Mouse (Mus musculus): ENCODE data around the gene Treh.

The Treh gene

DNA sequence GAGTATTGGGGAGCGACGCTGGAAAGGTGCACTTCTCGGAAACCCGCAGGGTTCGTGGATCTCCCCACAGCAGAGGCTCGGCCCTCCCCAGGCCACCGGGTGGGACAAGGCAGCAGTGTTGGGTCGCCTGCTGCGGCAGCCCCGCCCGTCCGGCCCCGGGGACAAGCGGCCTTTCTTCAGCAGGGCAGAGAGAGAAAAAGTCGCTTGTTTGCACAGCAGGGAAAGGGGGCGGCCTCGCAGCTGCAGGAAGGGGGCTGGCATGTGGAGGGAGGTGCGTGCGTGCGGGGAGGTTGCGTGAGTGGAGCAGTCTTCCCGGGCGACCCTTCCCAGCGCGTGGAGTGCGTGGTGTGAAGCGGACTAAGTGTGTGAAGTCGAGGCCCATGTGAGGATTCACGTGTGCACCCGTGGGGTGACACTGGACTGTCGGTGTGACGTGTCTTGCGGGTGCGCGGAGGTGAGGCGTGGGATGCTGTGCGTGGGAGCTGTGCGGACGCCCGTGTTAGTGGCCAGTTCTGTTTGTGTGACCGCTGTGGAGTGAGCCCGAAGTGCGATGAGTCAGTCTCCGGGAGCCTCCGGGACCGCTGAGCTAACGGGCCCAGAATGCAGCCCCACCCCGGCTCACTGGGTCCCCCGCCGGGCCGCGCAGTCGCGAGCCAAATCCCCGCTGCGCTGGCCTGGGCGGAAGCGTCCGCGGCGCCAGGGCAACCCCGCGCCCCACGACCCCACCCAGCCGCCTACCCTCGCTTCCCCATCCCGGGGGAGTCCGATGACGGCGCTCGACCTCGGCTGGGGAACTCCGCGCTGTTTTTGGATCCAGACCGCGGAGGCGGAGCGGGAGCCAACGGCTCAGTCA is 60.9 kb downstream of the Treh start:
- TF ChIP-seq GATA4 (IDR thresholded peaks at IDR 0.05; ENCODE audit: insufficient replicate concordance, low read length) = no peak

DNA sequence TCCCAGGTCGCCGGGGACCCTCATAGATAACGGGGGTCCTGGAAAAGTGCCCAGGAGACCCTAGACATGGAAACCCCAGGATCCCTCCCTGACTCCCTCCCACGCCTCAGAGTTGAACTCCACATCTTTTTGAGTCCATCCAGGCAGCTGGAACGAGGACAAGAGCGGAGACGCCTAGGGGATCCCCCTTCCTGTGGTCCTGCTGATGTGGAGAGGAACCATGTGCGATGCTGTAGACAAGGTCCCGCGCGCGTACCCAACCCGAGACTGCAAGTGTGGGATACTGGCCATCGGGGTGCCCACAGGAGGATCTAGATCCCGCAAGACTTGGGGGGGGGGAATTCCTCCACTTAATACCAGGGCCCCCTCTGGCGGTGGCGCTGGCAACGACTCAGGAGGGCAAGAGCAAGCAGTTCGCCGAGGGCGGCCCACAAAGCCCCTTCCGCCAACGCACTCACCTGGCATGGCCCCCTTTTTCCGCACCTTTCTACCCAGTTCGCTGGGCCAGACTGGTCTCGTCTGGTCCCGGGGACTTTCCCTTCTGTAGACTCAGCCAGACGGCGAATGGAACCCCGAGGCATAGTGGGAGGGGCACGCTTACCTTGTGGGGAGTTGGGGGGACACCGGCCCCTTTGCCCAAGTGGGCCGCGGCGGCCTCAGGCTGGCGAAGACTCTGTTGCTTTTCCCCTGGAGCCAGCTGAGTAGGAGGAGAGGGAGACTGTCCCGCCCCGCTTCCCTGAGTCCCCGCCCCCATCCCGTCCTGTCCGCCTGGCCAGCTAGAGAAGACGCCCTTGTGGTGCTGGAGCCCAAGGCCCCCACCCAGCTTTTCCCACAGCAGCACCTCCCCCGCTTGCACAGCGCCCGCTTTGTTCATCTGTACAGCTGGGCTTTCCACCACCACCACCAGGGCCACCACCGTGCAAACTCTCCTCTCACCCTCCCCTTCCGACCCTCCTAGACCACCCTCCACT is 61.8 kb downstream of the Treh start, which contains the start of gene Phldb1:
Gene Phldb1, minus strand, starts transcription at position 675 of the 971 bp plus-strand sequence.
- TF ChIP-seq GATA4 (IDR thresholded peaks at IDR 0.05; ENCODE audit: insufficient replicate concordance, low read length) = no peak

GRCm38 (mm10) chr9:44735886-44736285 is 62.9 kb downstream of the Treh start:
- no peak for TF ChIP-seq GATA4 (IDR thresholded peaks at IDR 0.05; ENCODE audit: insufficient replicate concordance, low read length)

Measured in liver, adult (tissue).